Mouse (Mus musculus): Measurements from ENCODE around the gene Arf3.
"Not testable (repeated sequence)": the region's sequence is repeated elsewhere in the genome, so short reads cannot be mapped to it uniquely, and the experiment has no call there.

Arf3 gene

DNA sequence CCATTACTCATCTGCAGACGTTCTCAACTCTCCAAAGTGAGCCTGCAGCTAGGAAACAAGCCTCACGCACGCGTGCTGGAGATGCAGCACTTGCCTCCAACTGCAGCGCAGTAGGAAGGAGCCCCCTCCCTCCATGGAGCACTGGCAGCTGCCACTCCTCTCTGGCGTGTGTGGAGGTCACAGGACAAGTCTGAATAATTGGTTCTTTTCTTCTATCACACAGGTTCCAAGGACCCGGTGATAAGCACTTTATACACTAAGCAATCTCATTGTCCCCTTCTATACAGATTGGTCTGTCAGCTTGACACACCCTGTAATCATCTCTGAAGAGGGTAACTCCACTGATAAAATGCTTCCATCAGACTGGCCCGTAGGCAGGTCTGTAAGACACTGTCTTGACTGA is 10.0 kb downstream of the Arf3 start:
- no peak for DNase-seq (ENCODE audit: low spot score)

DNA sequence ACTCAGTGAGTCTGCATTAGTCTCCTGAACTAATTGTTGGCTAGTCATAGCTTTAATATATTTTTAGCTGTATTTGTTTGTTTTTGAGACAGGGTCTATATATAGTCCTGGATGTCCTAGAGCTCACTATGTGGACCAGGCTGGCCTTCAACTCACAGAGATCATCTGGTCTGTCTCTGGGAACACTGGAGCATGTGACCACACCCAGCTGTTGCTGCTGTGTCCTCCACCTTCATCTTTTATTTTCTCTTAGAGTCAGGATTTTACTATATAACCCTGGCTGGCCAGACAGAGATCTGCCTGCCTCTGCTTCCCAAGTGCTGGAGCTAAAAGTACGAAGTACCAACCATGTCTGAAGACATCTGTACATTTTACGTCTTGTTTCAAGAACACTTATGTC is 13.9 kb downstream of the Arf3 start:
- no peak for DNase-seq (ENCODE audit: low spot score)

DNA sequence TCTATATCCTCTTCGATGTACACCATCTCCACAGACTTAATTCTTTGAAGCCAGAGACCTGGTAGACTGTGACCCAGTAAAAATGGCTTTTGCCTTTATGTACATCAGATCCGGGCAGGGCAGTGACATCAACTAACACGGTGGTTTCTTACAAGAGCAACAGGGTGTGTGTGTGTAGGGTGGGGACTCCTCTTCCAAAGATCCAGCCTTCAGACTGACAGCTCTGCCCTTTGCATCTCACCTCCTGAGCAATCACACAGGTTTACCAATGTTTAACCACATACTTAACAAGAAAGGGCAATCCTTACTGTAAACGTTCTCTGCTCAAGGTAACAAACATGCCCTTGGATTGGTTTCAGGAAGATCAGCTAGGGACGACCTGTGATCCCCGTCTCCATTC is 15.7 kb downstream of the Arf3 start:
- no peak for DNase-seq (ENCODE audit: low spot score)

DNA sequence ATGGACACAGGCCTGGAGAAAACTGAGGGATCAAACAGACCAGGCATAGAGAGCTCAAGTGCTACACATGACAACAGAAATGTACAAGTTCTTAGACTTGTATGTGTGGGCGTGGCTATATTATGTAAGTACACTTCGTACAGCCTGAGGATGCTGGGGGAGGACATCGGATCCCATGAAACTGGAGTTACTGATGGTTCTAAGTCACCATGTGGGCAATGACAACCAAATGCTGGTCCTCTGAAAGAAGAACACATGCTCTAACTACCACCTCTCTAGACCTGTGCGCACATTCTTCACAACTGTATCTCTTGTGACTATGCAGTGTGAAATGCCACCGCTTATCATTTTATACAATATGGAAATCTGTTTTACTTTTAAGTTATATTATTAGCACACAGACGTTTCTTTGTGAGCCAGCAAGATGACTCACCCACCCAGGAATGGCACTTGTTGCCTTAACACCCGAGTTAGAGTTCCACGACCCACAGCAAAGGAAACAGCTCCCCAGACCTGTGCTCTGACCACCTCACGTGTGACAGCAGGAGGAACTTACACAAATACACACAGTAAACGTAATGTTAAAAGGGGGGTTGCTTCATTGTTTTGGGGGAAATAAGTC is 16.6 kb downstream of the Arf3 start:
- DNase-seq (ENCODE audit: low spot score), result no peak

DNA sequence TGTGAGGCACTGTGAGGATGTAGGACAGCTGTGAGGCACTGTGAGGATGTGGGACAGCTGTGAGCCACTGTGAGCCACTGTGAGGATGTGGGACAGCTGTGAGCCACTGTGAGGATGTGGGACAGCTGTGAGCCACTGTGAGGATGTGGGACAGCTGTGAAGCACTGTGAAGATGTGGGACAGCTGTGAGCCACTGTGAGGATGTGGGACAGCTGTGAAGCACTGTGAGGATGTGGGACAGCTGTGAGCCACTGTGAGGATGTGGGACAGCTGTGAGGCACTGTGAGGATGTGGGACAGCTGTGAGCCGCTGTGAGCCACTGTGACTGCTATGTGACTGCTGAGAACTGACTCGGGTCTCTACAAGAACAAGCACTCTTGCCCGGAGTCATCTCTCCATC is 19.2 kb downstream of the Arf3 start:
- not testable (repeated sequence) for DNase-seq (ENCODE audit: low spot score)

DNA sequence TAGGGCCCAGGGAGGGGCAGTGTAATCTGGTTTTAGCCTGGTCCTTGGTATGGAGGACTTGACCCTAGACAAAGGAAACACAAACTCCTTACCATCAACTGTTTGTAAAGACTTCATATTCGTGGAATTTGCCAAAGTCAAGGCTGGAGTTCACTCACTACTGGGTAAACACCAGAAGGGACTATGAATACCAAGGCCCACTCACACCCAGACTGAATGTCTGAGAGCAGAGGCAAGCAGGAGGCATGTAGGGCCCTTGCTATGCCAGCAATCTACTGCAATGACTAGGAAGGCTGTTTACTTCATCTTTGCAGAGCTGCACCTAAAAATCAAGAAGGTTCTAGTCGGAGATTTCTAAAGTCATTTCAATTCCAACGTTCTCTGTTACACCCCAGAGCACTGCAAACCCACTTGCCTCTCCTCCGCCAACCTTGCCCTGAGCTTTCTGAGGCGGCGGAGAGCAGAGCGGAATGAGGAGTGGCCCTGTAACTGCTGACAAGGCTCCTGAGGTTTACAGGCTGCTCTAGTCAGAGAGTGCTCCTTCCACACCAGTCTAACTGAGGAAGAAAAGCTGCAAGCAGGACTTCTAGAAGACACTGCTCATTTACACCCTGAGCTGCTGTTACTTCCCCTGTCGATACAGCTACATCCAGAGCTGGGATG is 20.1 kb downstream of the Arf3 start:
- no peak for DNase-seq (ENCODE audit: low spot score)

DNA sequence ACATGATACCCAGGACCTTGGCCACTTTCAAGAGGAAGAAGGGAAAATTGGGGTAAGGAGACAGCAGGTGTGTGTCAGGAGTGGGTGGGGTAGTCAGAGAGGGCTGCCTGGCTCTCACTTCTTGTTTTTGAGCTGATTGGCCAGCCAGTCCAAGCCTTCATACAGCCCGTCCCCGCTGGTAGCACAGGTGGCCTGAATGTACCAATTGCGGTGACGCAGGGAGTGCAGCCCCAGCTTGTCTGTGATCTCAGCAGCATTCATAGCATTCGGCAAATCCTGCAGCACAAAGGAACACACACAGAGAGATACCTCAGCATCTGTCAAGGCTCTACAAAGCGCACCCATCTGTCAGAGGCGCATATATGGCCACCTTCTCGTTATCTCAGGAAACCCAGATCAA is 22.8 kb downstream of the Arf3 start:
- no peak for DNase-seq (ENCODE audit: low spot score)

DNA sequence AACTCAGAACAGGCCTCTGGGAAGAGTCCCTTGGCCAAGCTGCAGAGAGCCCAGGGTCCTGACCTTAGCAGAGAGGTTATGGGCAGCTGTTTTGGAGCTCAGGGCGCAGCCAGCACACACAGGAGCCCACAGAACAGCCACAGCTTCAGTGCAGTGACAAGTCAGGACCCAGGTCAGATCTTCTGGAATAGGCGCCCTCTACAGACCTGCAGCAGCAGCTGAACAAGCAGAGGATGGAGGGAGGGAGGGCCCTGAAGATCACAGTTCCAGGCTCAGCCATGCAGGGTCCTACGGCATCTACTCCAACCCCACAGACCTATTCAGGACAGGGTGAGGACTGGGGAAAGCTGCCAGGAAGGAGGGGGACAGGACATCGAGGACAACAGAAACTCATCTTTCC is 24.2 kb downstream of the Arf3 start:
- DNase-seq (ENCODE audit: low spot score), result no peak

DNA sequence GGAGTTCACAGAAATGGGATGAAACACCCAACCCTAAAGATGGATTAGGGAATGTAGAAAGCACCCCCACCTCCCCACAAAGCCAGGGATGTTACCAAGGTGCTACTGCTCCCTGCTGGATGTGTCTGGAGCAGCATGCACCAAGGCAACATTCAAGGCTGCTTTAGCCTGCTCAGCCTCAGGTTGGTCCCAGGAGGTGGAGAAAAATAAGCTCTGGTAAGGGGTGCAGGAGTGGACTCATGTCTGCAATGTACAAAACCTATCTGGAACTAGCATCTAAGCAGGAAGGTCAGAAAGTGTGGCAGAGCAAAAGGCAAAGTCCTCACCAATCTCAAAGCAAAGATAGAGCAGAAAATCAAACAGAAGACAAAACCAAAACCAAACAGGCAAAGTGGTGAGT is 25.1 kb downstream of the Arf3 start:
- no peak for DNase-seq (ENCODE audit: low spot score)

DNA sequence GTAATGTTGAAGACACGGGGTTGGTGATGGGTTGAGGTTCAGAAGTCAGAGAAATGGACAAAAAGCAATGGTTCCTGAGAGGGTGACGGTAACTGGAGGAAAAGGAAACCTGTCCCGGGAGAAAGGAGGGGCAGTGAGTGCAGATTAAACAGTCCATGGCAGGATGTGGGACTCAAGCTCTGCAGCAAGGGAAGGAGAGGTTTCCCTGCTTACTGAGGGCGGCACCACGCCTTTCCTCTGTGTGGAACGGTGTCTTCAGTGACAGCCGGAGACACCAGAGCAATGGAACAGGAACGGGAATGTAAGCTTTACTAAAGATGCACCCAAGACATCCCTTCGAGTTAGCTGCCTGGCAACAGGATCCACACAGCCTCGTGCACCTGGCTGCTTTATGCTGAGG is 26.5 kb downstream of the Arf3 start:
- no peak for DNase-seq (ENCODE audit: low spot score)

DNA sequence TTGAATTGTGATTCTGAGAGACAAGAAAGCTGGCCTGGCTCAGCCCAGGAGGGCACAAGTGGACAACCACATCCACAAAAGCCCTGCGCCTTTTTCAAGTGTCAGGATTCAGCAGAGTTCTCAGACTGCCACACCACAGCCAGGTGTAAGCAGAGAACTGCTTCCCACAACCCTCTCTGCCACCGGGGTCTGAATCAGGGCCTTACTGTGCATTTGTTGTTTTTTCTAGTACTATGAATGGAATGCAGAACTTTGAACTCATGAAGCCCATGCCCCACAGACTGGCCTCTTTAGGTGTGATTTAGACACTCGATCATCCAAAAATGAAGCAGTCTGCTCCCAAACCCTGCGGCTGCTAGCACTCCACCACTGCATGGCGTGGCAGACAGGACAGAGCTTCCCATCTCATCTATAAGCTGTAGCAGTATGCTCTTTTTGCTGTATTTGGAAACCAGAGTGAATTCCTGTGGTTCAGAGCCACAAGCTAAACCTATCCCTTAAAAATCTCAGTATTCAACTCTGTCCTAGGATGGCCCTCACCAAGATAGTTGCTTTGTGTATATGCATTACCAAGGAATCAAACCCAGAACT is 28.9 kb downstream of the Arf3 start:
- no peak for DNase-seq (ENCODE audit: low spot score)

DNA sequence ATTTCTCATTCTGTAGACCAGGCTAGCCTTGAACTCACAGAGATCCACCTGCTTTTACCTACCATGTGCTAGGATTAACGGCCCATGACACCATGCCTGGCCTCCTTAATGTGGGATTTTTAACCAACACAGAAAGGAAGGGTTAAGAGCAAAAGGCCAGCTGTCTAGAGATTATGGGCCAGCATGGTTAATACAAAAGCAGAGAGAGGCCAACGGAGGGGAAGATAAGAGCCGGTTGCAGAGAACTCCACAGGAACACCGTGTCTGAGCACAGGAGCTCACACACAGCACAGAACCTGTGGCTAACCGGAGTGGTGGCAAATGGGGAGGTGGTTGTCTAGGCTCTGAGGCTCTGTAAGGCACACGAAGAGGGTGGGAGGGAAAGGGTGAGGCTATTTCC is 29.6 kb downstream of the Arf3 start:
- DNase-seq (ENCODE audit: low spot score), result no peak

DNA sequence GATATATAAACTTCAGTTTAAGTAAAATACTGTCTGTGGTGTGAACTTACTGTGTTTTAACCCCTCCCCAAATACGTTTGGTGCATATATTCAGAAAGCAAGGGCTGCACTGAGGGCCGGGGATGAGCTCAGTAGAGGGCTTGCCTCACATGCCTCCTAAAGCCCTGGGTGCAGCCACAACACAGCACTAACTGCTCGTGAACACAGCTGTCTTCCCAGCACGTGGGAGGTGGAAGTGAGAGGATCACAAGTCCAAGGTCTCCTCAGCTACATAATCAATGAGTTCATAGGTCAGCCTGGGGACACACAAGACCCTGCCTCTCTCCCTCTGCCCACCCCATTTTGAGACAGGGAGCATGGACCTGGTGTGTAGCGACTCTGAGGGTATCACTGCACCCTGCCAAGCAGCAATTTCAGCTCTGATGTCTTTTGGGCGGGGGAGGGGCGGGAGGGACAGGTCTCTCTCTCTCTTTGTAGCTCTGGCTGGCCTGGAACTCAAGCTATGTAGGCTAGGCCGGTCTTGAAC is 30.9 kb downstream of the Arf3 start:
- DNase-seq (ENCODE audit: low spot score), result no peak

DNA sequence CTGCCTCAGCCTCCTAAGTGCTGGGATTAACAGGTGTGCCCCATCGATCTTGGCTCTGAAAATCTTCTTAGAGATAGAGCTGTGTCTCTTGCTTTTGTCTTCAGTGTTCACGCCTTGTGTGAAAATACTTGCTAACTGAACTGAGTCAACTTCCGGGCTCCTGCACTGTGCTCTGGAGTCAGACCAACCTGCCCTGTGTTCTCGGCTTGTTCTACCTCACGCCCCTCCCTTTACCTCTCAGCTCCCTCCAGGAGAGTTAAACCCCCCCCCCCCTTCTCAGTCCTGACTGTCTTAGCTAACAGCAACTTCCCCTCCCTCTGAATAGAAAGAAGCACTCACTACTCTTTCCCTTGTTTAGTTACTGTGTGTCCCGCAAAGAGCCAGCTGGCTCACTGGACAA is 32.2 kb downstream of the Arf3 start:
- no peak for DNase-seq (ENCODE audit: low spot score)

DNA sequence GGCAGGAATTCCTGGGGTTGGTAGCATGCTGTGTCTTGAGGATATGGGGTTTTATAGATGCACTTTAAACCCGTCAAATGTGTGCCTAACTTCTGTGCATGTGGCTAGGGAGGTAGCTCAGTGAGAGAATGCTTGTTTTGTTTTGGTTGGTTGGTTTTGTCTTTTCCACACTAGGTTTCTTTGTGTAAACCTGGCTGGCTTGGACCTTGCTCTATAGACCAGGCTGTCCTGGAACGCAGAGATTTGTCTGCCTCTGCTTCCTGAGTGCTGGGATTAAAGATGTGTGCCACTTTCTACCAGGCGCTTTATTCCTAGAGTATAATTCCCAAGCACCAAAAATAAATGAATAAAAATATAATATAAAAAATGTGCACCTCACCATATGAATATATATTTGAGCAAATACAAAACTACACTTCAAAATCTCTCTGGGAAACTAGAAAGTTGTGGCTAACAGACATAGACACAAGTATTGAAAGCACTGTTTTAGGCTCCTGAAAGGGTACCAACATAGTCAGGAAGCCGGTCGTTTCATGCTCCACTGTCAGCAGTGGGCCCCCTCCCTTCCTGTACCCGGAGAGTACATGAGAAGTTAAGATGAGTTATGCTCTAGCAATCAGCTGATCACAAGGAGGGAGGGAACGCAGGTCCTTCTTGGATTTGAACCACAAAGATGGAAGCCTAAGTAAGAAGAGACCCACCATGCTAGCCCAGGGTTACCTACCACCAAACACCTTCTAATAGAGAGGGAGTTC is 33.0 kb downstream of the Arf3 start:
- no peak for DNase-seq (ENCODE audit: low spot score)

DNA sequence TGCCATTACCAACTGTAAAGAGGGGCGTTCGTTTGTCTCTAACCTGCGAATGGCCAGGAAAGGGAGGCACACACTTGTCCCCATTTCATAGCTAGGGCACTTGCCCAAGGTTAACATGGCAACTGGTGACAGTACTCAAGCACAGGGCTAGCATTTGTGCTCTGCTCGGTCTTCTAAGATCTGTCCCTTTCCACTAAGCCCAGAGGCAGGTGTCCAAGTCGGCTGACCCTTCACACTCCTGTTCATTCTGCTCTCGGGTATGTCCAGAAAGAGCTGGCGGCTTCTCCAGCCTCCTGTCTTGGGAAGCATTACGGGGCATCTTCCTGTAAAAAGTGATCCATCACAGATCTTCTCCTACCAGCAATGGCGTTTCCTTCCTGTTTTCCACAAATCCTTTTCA is 34.6 kb downstream of the Arf3 start:
- DNase-seq (ENCODE audit: low spot score), result no peak

DNA sequence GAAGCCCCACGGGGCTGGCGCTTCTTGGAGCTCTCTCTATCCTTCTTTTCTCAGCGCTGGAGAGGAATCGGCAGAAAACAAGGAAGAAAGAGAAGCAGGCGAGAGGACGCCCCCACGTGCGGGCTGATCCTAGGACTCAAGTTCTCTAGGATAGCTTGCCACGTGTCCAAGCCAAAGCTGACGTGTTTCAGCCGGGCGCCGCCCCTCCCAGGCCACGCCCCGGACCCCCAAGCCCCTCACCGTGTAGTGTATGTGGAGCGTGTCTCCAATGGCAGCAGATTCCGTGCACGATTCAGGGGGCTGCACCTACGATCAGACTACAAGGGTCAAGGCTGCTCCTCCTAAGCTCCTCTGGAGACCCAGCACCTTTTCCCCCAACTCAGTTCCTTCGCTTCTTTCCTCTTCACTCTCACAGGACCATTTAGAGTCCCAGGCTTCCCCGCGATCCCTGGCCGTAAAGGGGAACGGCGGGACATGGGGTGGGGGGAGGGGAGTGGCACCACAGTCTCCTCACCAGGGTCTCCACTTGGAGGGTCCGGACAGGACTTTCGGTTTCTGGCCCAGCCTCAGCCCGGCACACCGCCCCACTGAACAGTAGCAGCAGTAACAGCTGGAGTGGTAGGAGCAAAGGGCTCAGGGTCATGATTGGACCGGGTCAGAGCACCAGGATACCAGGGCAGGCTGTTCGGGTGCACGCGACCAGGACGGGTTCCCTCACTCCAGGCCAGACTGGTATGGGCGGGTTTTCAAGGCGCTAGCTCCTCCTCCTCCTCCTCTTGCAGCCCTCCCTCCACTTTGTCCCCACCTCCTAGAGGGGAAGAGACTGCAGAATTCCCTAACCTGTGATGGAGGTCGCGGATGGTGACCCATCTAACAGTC is 35.3 kb downstream of the Arf3 start, which contains the start of gene Fkbp11:
Fkbp11 (minus strand) TSS at position 756 of the 879 bp plus-strand sequence.
- DNase-seq (ENCODE audit: low spot score), result no peak

DNA sequence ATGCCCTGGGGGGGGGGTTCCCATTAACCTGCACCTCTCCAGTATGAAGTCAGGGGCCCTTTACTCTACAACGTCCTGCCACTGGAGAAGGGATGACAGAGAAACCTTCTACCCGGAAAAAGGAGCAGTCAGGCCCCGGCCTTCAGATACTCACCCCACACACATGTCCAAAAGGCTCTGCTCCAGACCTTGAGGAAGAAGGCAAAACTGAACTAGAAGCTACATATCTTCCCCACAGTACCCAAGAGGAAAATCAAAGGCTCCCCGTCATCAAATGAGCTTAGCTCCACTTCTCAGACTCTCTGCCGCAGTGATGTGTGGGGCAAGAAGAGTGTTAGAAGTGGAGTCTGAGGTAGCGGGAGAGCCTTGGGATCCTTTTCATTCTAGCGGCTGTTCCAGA is 36.3 kb downstream of the Arf3 start:
- no peak for DNase-seq (ENCODE audit: low spot score)

DNA sequence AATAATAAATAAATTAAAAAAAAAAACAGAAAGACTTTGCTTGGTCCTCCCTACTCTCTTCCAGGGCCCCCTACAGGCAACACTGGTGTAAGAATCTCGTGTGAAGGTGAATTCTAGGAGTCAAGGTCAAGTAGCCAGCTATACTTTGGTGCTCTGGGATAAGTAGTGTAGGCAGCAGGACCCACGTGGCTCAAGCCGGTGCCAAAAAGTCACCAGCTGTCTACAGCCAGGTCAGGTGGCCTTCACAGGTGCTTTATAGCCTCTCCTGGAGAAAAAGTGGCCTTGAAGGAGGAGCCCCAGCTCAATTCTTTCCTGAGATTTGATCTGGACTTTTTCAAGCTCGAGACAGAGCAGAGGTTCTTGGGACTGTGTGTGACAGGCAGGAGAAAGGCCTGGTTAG is 36.9 kb downstream of the Arf3 start:
- no peak for DNase-seq (ENCODE audit: low spot score)

DNA sequence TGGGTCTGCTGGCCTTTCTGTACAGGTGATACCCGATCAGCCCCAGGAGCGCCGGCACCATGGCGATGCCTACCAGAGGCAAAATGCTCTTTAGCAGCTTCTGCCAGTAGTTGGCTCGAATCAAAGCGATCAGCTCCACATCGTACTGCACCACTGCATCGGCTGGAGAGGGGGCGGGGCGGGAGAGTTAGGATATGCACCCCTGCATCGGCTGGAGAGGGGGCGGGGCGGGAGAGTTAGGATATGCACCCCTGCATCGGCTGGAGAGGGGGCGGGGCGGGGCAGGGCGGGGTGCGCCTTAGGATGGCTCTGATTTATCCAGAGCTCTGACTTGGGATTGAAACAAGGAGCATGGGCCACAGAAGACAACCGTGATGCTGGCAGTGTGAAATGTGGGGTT is 38.6 kb downstream of the Arf3 start:
- no peak for DNase-seq (ENCODE audit: low spot score)

DNA sequence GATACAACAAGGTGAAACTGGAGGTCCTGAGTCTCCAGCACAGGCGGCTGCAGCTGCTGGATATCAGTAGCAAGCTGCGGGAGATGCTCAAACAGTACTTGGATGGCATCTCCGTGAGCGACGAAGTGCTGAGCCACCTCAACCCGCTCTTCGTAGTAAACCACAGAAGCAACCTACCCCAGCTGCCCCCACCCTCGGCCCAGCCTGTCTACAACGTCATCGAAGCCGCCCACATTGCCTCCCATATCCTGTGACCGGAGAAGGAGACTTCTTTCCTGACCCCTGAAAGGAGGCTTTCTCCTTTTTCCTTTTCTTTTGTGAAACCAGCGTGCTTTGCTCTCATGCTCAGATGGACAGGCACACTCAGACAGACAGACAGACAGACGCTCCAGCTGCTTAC is 40.2 kb downstream of the Arf3 start:
- no peak for DNase-seq (ENCODE audit: low spot score)

DNA sequence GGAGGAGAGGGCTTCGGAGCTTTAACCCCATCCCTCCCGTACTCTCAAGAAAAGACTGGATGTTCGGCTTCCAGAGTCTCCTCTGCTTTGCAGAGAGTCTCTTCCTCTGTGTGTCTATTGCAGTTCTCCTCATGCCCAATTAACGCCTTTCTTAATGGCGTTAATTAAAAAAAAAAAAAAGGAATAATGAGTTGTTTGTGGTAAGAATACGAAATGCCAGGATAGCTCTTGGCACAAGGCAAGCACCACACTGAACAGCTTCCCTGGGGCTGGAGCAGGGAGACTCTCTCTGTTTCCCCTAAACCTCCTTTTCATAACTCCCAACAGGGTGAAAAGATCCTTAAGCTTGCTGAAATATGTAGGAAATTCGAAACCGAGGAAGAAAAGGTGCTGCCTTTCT is 40.8 kb downstream of the Arf3 start:
- DNase-seq (ENCODE audit: low spot score), result no peak
